Mouse (Mus musculus) inflammation-experienced regulatory T-cells, adult 6 months (primary cell): ENCODE data around the gene Wdr27. TPM values are rescaled to one million over a fixed set of nuclear protein-coding genes. Genes with fewer than 3 reads are reported as not detected.

Source experiments
- ATAC-seq: one replicate; pipeline ENCODE4 v1.8.0; 2017
- polyA plus RNA-seq, 3 experiments: library from polyadenylated mRNA; unstranded; fragments of 100-300 nt; shearing (Covaris generic); gene quantifications; one replicate each; pipeline ENCODE4 v1.2.1; 2017

The Wdr27 gene
- polyA plus RNA-seq, 3 experiments from 2014 or later, result 0.72 to 0.99 TPM; not detected in 1

DNA sequence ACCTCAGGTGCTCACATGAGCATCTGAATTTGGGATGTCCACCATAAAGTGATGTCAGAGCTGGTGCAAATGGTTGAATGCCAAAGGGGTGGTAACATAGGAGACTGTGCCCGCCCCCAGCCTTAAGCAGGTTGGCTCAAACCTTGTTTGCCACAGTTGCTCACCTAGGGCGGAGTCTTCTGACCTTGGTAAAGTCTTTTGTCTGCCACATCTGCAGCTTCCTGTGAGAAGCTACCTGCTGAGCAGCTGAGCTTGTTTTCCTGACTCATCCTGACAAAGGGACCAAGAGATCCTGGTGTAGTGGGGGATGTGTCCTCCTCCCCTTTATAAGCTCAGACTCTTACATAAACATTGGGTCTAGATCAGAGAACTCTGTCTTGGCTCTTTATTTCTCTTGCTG, 125.0 kb downstream of the Wdr27 start:
- ATAC-seq, result no peak

DNA sequence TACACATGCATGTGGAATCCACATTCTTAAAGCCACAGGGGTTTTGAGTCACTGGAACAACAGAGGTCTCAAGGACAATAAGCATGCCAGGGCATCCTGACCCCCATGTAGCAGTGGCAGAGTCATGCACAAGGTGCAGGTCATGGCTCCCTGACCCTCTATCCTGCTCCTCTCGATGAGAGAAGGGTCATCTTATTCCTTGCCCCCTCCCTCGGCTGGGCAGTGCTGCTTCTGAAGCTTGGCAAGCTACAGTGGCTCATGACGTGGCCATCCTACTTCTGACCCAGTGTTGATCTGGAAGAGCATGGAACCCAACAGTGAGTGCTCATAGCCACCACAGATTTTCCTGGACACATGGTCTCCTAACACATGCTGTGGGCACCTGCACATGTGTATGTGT, 126.9 kb downstream of the Wdr27 start:
- no peak for ATAC-seq

DNA sequence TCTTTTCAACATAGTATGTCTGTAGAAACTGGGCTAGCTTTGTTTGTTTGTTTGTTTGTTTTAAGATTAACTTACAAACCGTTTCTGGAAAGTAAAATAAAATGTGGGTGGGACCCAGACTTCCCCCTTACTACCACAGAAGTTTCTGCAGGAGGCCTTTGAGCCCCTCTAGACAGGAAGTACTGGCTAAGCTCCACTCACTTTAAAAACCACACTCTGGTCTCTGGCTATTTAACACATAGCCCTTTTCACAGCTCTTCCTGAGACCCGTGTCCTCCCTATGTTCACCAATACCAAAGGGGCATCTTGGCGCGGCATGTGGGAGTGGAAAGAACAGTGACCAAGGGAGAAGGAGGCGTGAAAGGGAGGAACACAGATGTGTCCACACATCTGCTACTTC, 127.7 kb downstream of the Wdr27 start:
- ATAC-seq, result no peak

DNA sequence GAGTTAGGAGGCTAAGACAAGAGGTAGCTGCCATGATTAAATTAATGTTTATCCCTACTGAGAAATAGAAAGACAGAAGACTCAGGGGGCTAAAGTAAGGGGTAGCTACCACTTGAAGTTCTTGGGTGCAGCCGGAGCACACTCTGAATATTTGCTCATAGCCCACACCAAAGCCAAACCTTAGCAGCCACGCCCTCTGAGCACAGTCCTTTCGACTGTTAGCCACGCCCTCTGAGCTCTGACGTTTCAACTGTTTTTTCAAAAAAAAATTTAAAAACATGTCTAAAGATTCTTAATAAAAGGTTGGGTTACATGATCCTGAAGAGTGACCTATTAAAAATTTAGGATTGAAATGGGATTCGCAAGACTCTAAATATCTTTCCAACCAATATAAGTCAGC, 130.3 kb downstream of the Wdr27 start:
- no peak for ATAC-seq

DNA sequence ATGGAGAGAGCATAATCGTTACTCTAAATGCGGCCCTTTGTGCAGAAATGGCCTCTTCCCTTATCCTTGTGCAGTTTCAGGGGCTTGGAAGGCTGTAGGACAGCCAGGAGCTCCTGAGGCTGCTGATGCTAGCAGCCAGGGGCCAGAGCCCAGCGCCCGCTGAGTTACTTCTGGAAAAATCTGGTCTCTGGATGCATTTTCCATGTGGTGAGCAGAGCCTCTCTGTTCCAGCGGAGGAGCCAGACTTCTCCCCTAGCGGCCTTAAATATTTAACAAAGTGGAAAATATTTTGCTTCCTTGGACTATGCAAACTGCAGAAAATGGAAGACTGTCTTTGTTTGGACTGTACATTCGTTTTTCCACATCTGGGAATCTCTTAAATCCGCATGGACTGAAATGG, 130.9 kb downstream of the Wdr27 start:
- no peak for ATAC-seq

DNA sequence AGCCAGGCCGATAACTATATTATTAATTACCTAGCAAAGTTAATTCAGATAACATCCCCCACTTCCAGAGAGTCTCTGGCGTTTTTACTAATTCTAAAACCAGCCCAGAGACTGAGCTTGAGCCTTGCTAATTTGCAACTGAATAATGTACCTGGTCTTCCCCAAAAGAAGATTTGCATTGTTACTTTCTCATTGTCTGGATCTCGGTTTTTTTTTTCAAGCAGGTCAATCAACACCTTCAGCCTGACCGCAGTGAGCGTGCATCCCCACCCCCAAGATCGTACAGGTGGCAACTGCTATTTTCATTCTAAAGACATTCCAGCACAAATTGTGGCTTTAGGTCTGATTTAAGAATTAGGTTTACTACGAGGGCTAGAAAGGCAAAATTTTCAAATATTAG, 136.2 kb downstream of the Wdr27 start:
- no peak for ATAC-seq

DNA sequence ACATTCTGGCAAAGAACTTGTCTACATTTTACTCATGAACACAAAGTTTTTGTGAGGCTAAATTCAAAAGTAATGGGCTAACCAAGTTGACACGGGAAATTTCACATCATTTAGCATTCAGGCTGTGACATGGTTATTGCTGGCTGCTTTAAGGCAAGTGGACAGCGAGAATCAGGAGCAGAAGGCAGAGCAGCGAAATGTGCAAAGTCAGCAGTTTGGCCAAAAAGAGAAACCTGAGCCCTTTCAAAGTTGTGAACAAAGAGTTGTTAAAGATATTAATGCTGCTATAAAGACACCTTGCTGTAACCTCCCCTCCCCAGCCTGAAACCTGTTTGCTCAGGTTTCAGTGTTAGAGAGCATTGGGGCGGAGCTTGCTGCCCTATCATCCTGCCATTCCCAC, 143.7 kb downstream of the Wdr27 start:
- no peak for ATAC-seq

DNA sequence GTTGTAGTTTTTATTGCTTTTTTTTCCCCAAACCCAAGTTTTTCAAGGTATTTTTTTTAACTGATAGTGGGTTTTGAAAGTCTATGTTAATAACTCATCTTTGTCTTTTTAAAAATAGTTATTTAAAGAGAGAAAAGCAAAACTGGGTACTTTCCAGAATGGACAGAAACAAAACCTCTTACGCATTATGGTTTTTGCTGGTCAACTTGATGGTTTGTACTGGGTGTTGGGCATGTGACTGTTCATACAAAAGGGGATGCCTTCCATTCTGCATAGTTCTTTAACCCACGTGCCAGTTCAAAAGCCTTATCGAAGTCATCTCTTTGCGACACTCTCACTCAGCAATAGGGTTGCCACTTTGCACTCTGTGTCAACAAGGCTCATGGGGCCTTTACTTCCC, 147.9 kb downstream of the Wdr27 start:
- ATAC-seq, result no peak

DNA sequence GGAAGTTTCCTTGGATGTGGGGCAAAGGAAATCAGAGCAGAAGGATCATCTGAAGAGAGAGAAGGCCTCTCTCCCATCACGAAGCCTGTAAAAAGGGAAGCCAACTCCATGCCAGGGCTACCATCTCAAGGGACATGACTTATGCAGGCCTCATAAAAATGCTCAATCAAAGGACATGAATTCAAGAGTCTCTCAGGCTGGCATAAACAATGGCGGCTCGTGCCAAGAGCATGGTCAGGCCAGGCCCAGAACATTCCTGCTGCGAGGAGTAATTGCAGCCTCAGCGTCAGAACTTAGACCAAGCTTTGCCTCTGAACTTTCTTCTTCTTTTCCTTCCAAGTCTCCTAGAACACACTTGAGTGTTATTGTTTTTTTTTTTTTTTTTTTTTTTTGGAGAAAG, 163.6 kb downstream of the Wdr27 start:
- ATAC-seq, result no peak

DNA sequence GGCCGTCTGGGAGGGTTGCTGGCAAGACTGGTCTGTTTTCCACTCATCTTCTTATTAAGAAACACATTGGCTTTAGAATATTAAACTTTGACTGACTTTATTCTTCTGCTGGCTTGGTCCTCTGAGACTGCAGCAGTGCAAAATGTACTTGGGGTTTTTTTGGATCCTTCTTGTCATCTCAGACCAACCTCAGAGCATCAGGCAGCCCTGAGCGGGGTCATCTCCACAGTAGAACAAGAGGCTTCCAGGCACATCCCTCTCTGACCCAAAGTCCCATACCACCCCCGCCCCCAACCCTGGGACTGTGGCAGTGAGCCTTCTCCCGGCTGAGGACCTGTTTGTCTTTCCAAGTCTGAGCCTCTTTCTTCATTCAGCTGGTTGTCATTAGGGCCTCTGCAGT, 171.6 kb downstream of the Wdr27 start:
- no peak for ATAC-seq

DNA sequence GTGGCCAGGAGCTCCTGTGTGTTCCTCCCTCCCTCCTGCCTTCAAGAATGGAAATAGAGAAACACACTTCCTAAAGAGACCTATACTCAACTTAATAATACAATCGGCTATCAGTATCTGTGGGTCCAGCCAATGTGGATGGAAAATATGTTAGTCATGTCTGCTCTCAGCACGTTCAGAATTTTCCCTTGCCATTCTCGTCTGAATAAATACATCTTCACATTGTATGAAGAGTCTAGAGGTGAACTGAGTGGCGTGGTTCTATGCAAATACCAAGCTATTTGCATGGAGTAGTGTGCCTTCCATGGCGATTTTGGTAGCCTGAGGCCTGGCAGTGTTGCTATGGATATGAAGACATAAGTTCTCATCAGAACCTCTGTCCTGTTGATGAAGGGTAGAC, 172.6 kb downstream of the Wdr27 start:
- ATAC-seq, result no peak

Other genes with a start within 250 kb of the Wdr27 start
- under 1 TPM in 1 of 3 experiments, not detected in 2; 0.06 TPM for gene Thbs2, start 248.9 kb downstream of the Wdr27 start, polyA plus RNA-seq
- 10 to 100 TPM; 15.3 to 22.6 (median 20.1) TPM for gene 1600012H06Rik, start within 50 bp of the Wdr27 start, polyA plus RNA-seq
- 10 to 100 TPM in 1 of 3 experiments, 1 to 10 TPM in 2; 8.9 to 13.4 (median 9.3) TPM for gene Phf10, start 18.1 kb upstream of the Wdr27 start, polyA plus RNA-seq
- 10 to 100 TPM; 41.8 to 63.4 (median 58.7) TPM for gene 9030025P20Rik, start 35.3 kb upstream of the Wdr27 start, polyA plus RNA-seq
- gene Gm3417, start 35.6 kb upstream of the Wdr27 start, polyA plus RNA-seq, result 1 to 10 TPM in 2 of 3 experiments, not detected in 1; 1.8 to 2.0 TPM
- 10 to 100 TPM in 1 of 3 experiments, 1 to 10 TPM in 2; 5.0 to 12.9 (median 8.2) TPM for gene Gm3435, start 67.0 kb upstream of the Wdr27 start, polyA plus RNA-seq
- 100 to 1,000 TPM in 2 of 3 experiments, 10 to 100 TPM in 1; 86.6 to 207 (median 188) TPM for gene Ermard, start 98.0 kb upstream of the Wdr27 start, polyA plus RNA-seq
- 1 to 10 TPM; 1.2 to 5.4 (median 5.1) TPM for gene Tcte3, start 98.3 kb upstream of the Wdr27 start, polyA plus RNA-seq
- 1 to 10 TPM in 2 of 3 experiments, under 1 TPM in 1; 0.72 to 3.6 (median 3.2) TPM for gene Gm3448, start 98.4 kb upstream of the Wdr27 start, polyA plus RNA-seq